Mouse (Mus musculus) forebrain, embryonic 14.5 days (tissue): ENCODE data around the gene Rad51b. TPM values are rescaled to one million over a fixed set of nuclear protein-coding genes. Genes with fewer than 3 reads are reported as not detected.
A peak's percentile ranks its signal among the peaks of the same experiment; 100 is the strongest.
"Not testable (repeated sequence)": the region's sequence is repeated elsewhere in the genome, so short reads cannot be mapped to it uniquely, and the experiment has no call there.

ENCODE experiments used
- ATAC-seq: fragments of 200-750 bp; cut with Nextera tagmentation; 2 replicates; pipeline ENCODE4 v1.8.0; 2017; ENCODE audit warnings: mild to moderate bottlenecking, moderate library complexity
- DNase-seq: peaks from one replicate; pipeline ENCODE4 v3.0.0-alpha.2; 2015; ENCODE audit warnings: low spot score
- H3K27ac ChIP-seq: fragments of 300-500 bp; sonication (generic); 2 replicates; pipeline ENCODE4 v1.5.1; 2014; ENCODE audit warnings: low read depth, mild to moderate bottlenecking, control low read depth, low read length, moderate library complexity
- H3K27me3 ChIP-seq: fragments of 300-500 bp; sonication (generic); replicated peaks from 2 replicates; pipeline ENCODE4 v1.6.1; 2014; ENCODE audit warnings: low read length, control low read depth, mixed read lengths; ENCODE audit not compliant: control insufficient read depth, insufficient read depth
- H3K36me3 ChIP-seq: fragments of 300-500 bp; sonication (generic); 2 replicates; pipeline ENCODE4 v1.6.1; 2014; ENCODE audit warnings: low read length, control low read depth; ENCODE audit not compliant: control insufficient read depth, insufficient read depth
- H3K4me1 ChIP-seq: fragments of 300-500 bp; sonication (generic); 2 replicates; pipeline ENCODE4 v1.6.1; 2014; ENCODE audit warnings: antibody characterized with exemption, low read length, control low read depth; ENCODE audit not compliant: control insufficient read depth, insufficient read depth
- H3K4me2 ChIP-seq: fragments of 300-500 bp; sonication (generic); 2 replicates; pipeline ENCODE4 v1.6.1; 2014; ENCODE audit warnings: mild to moderate bottlenecking, control low read depth, low read length
- H3K4me3 ChIP-seq: fragments of 300-500 bp; sonication (generic); 2 replicates; pipeline ENCODE4 v1.5.1; 2014; ENCODE audit warnings: low read depth, low read length, control low read depth
- H3K9ac ChIP-seq: fragments of 300-500 bp; sonication (generic); 2 replicates; pipeline ENCODE4 v1.6.1; 2014; ENCODE audit warnings: mild to moderate bottlenecking, low read length, control low read depth, moderate library complexity
- H3K9me3 ChIP-seq: fragments of 300-500 bp; sonication (generic); replicated peaks from 2 replicates; pipeline ENCODE4 v1.6.1; 2016; ENCODE audit warnings: low read length, control low read depth, mixed read lengths; ENCODE audit not compliant: control insufficient read depth
- WGBS: fragments of 180-500 bp; shearing (Covaris S2); extraction: QIAGEN DNeasy Blood & Tissue Kit; methylation state at CpG from one replicate; pipeline ENCODE4 v1.1.7; 2014; 5-methylcytosine and 5-hydroxymethylcytosine counted together
- polyA plus RNA-seq: library from polyadenylated mRNA; unstranded; fragments of >200 nt; fragmentation: Nextera tagmentation; extraction: Ambion mirVana; gene quantifications from 2 replicates; pipeline ENCODE4 v1.2.1, GENCODE M21; 2014

Gene Rad51b
- polyA plus RNA-seq, 1 experiment from 2014 or later: 3.5 TPM

DNA sequence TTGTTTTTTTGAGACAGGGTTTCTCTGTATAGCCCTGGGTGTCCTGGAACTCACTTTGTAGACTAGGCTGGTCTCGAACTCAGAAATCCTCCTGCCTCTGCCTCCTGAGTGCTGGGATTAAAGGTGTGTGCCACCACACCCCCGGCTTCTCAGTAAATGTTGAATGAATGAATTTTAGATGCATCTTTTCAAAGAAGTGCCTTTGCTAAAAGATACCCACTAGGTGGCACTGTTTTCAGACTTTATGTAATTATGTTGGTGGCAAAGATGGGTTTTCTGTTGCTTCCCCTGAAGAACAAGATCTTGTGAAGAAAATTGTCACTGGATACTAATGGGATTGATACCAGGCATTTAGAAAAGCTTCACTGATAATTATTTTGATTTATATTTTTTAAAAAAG is 25.5 kb downstream of the Rad51b start:
- H3K27ac ChIP-seq, H3K9ac ChIP-seq, H3K4me3 ChIP-seq, H3K36me3 ChIP-seq, H3K9me3 ChIP-seq, H3K4me1 ChIP-seq, H3K27me3 ChIP-seq, H3K4me2 ChIP-seq, ATAC-seq: not testable (repeated sequence)
- peak; percentile 78 for DNase-seq
- 72% methylated on average over 2 of the region's 2 CpGs for WGBS

DNA sequence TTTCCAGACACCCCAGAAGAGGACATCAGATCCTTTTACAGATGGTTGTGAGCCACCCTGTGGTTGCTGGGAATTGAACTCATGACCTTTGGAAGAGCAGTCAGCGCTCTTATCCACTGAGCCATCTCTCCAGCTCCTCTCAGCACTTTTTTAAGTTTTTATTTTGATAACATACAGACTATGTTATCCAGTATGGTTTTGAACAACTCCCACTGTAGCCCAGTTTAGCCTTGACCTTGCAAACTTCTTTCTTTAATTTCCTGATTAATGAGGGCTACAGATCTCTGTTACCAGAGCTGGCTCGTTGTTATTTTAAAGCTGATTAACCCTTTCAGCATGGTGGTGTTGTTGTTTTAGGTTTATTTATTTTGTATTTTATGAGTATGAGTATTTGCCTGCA is 29.2 kb downstream of the Rad51b start:
- Histone ChIP-seq H3K4me3 (no peak overlapping the region), H3K4me1 (no peaks in the 10 kb centered on the region), H3K27ac (no peak overlapping the region), H3K36me3 (no peaks in the 10 kb centered on the region), H3K9ac (no peak overlapping the region), H3K4me2 (no peak overlapping the region), H3K9me3 (no peaks in the 10 kb centered on the region), H3K27me3 (no peaks in the 10 kb centered on the region)
- no peak for ATAC-seq
- WGBS: 68% methylated on average over 2 of the region's 2 CpGs
- DNase-seq: no peak

DNA sequence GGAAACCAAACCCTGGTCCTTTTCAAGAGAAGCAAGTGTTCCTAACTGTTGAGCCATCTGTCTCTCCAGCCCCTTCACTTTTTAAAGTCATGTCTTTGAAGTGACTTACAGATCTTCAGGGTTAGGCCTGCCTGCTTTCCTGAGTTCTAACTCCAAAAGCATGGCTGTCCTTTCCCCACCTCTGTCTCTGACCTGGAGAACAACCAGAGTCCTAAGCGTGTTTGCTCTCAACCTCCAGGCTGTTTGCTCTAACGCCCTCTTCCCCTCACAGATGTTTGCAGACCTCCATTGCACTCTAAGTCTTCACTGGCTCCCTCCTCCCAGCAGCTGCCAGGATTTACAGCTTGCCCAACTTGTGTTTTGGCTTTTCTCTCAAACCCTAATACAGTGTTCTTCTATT is 29.7 kb downstream of the Rad51b start:
- ATAC-seq: no peak
- no peak overlapping the region for H3K4me2 ChIP-seq
- H3K9ac ChIP-seq: no peak overlapping the region
- WGBS: 81% methylated on average over 2 of the region's 2 CpGs
- H3K27me3 ChIP-seq: no peaks in the 10 kb centered on the region
- no peaks in the 10 kb centered on the region for H3K36me3 ChIP-seq
- H3K9me3 ChIP-seq: no peaks in the 10 kb centered on the region
- H3K4me3 ChIP-seq: no peak overlapping the region
- no peak for DNase-seq
- H3K27ac ChIP-seq: no peak overlapping the region
- H3K4me1 ChIP-seq: no peaks in the 10 kb centered on the region

DNA sequence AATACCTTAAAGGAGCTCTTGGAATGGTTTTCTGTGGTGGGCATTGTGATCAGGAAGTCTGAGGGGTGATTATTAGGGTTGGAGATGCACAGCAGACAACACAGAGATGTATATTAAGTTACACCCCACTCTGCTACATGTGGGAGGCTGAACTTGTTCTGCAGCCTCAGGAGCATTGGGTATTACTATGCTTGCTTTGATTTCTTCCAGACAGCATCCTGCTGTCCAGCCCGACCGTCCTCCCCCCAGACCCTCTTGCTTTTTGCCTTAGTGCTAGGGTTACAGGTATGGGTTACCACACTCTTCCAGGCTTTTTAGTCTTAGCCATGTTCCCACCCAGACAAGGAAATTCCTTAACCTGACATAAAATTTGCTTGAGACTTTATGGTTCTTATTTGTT is 30.8 kb downstream of the Rad51b start:
- DNase-seq (no peak), ATAC-seq (no peak)
- Histone ChIP-seq H3K4me3 (no peak overlapping the region), H3K9me3 (no peaks in the 10 kb centered on the region), H3K36me3 (no peaks in the 10 kb centered on the region), H3K9ac (no peak overlapping the region), H3K27me3 (no peaks in the 10 kb centered on the region), H3K27ac (no peak overlapping the region), H3K4me1 (no peaks in the 10 kb centered on the region), H3K4me2 (no peak overlapping the region)
- WGBS: 88% methylated on average over 2 of the region's 2 CpGs

DNA sequence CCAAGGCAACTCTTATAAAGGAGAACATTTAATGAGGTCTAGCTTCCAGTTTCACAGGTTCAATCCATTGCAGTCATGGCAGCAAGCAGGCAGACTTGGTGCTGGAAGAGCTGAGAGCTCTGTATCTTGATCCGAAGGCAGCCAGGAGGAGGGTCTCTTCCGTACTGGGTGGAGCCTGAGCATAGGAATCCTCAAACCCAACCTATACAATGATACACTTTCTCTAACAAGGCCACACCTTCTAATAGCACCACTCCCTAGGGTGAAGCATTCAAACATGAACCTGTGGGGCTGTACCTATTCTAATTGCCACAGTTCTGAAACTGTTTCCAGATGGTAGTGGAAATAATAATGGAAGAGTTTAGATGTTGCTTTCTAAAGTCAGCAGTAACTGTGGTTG is 33.5 kb downstream of the Rad51b start:
- Histone ChIP-seq H3K36me3 (no peaks in the 10 kb centered on the region), H3K9me3 (no peaks in the 10 kb centered on the region), H3K4me2 (no peak overlapping the region), H3K9ac (no peak overlapping the region), H3K27ac (no peak overlapping the region), H3K4me3 (no peak overlapping the region), H3K27me3 (no peaks in the 10 kb centered on the region), H3K4me1 (no peaks in the 10 kb centered on the region)
- DNase-seq: no peak
- WGBS: 82% methylated on average over 2 of the region's 2 CpGs
- no peak for ATAC-seq

DNA sequence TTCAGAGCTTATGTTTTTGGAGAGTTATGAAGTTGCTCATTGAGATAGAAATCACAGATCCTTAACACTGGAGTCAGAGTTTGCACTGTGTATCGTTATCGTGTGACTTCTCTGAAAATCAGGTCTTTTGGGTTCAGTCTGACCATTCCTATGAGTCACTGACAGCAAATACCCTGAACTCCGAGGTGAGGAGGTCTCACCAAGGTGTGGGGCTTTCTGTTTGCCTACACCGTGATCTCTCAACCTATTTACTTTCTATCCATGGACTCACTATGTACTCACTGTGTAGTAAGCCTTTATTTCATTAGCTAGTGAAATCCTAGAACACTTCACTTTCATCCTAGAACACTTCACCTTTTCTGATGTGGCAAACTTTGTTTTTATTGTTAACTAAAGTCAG is 34.6 kb downstream of the Rad51b start:
- Histone ChIP-seq H3K4me1 (no peaks in the 10 kb centered on the region), H3K27ac (no peak overlapping the region), H3K4me2 (no peak overlapping the region), H3K9me3 (no peaks in the 10 kb centered on the region), H3K27me3 (no peaks in the 10 kb centered on the region), H3K9ac (no peak overlapping the region), H3K36me3 (no peaks in the 10 kb centered on the region), H3K4me3 (no peak overlapping the region)
- ATAC-seq (no peak), DNase-seq (no peak)
- WGBS: 89% methylated on average over 4 of the region's 4 CpGs

DNA sequence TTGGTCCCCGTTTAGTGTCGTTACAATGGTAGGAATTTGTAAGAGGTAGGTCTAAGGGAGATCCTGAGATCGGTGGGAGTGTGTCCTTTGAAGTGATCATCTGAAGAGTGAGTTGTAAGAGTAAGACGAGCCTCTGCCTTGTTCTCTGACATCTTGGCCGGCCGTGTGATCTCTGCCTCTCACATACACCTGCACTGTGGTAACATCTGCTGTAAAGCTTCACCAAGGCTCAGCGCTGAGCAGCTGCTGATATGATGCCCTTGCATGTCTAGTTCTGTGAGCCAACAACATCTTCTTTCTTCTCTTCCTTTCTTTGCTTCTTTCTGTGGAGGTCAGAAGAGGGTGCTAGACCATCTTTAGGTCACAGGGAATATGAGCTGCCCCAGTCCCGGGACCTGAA is 41.7 kb downstream of the Rad51b start:
- Histone ChIP-seq H3K4me2 (no peak overlapping the region), H3K9ac (no peak overlapping the region), H3K27ac (no peak overlapping the region), H3K9me3 (no peaks in the 10 kb centered on the region), H3K36me3 (no peaks in the 10 kb centered on the region), H3K4me3 (no peak overlapping the region), H3K4me1 (no peaks in the 10 kb centered on the region), H3K27me3 (no peaks in the 10 kb centered on the region)
- ATAC-seq (no peak), DNase-seq (no peak)
- WGBS: 93% methylated on average over 8 of the region's 8 CpGs

DNA sequence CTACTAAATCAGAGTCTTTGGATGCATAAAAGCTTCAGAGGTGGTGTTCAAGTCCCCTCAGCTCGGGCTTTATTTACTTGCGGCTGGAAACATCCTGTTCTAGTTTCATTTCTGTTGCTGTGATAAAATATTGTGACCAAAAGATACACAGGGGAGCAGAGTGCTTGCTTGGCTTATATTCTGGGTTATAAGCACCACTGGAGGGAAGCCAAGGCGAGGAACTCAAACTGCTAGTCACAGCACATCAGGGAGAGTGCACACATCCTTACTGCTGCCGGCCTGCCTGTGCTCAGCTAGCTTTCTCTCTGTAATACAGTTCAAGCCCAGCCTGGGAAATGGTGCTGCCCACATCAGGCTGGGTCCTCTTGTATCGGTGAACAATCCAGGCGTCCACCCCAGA is 43.4 kb downstream of the Rad51b start:
- DNase-seq: no peak
- H3K9ac ChIP-seq: no peak overlapping the region
- H3K4me2 ChIP-seq: no peak overlapping the region
- no peaks in the 10 kb centered on the region for H3K36me3 ChIP-seq
- no peak for ATAC-seq
- WGBS: 81% methylated on average over 6 of the region's 6 CpGs
- no peaks in the 10 kb centered on the region for H3K4me1 ChIP-seq
- H3K27ac ChIP-seq: no peak overlapping the region
- H3K27me3 ChIP-seq: no peaks in the 10 kb centered on the region
- H3K9me3 ChIP-seq: no peaks in the 10 kb centered on the region
- H3K4me3 ChIP-seq: no peak overlapping the region

DNA sequence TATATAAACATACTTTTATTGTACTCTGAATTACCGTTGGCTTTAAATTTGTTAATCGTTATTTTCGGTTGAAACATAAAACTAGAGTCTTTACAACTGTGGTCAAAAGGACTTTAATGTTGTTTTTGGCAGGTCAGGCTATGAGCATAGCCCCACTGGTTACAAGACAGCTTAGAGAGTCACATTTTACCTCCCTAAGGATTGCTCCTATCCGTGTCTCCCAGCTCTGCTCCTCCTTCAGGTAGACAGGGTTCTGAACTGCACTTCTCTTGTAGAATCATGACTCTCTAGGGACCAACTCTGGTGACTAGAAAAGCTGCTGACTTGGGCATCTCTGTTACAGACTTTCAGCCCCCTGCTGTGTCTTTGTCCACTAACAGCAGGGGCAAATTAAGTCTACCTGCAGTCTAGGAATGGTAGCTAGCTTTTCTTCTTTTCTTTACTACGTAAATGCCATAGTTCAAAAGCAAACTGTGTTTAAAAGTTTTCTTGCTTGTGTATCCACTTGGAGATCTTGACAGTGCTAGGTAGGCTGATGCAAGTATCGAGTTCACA is 44.3 kb downstream of the Rad51b start:
- H3K27ac ChIP-seq: no peak overlapping the region
- DNase-seq (no peak), ATAC-seq (no peak)
- 49% methylated on average over 6 of the region's 6 CpGs for WGBS
- no peaks in the 10 kb centered on the region for H3K36me3 ChIP-seq
- H3K4me2 ChIP-seq: no peak overlapping the region
- no peak overlapping the region for H3K9ac ChIP-seq
- H3K27me3 ChIP-seq: no peaks in the 10 kb centered on the region
- H3K4me3 ChIP-seq: no peak overlapping the region
- no peaks in the 10 kb centered on the region for H3K9me3 ChIP-seq
- H3K4me1 ChIP-seq: no peaks in the 10 kb centered on the region
